Mouse (Mus musculus) myocyte (in vitro differentiated cells): ENCODE measurements at regions not wholly inside any gene's neighbourhood (a gene's known extent, or its start where the extent isn't known, plus 50 kb on each side); places are given as distances from the start of the nearest gene placed in this dataset.

ENCODE experiments used
- MAX ChIP-seq: IDR thresholded peaks from one replicate; pipeline ENCODE4 v1.6.1; 2011; ENCODE audit warnings: low read depth, mild to moderate bottlenecking, control low read depth
- MYOD1 ChIP-seq, 3 experiments: IDR thresholded peaks; one replicate each; pipeline ENCODE4 v1.6.1; 2011; ENCODE audit warnings: control low read depth in 2 of 3, low read depth in 2 of 3, mild to moderate bottlenecking in 2 of 3, moderate library complexity in 1 of 3; ENCODE audit not compliant: insufficient read length in 2 of 3, control insufficient read depth in 1 of 3
- MYOG ChIP-seq, 3 experiments: IDR thresholded peaks; one replicate each; pipeline ENCODE4 v1.6.1; 2011; ENCODE audit warnings: control low read depth in 2 of 3, low read depth in 2 of 3, mild to moderate bottlenecking in 2 of 3; ENCODE audit not compliant: insufficient read length in 2 of 3, control insufficient read depth in 1 of 3, insufficient read depth in 1 of 3
- POLR2A ChIP-seq: IDR thresholded peaks from one replicate; pipeline ENCODE4 v1.6.1; 2011; ENCODE audit warnings: low read depth, mild to moderate bottlenecking, control low read depth, moderate library complexity; ENCODE audit not compliant: insufficient read length
- POLR2AphosphoS2 ChIP-seq: IDR thresholded peaks from one replicate; pipeline ENCODE4 v1.6.1; 2011; ENCODE audit warnings: low read depth, control low read depth; ENCODE audit not compliant: insufficient read length
- SRF ChIP-seq: IDR thresholded peaks from one replicate; pipeline ENCODE4 v1.6.1; 2011; ENCODE audit warnings: low read depth; ENCODE audit not compliant: control insufficient read depth, insufficient read length
- TCF3 ChIP-seq: IDR thresholded peaks from one replicate; pipeline ENCODE4 v1.6.1; 2011; ENCODE audit warnings: low read depth, control low read depth; ENCODE audit not compliant: insufficient read length
- USF1 ChIP-seq: IDR thresholded peaks from one replicate; pipeline ENCODE4 v1.6.1; 2011; ENCODE audit warnings: low read depth, mild to moderate bottlenecking, control low read depth, moderate library complexity

DNA sequence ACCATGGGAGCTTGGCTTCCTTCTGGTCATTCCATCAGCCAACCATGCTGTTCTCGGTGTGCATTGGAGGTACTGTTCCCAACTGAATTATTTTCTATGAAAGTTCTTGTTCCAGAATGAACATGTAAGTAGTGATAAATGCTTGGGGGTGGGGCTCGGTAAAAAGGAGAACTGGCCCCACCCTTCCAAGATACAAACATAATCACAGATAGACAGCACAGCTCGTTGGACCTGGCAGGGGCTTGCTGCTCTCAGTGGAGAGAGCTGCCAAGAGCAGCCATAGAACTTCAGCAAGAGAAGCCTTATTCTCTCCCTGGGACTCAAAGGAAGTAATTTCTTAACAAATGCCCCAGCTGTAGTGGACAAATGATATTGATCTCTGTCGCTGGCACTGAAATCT lies 360.6 kb upstream of the Rag2 start:
- no peak for TF ChIP-seq POLR2AphosphoS2
- TF ChIP-seq POLR2A = no peak
- TF ChIP-seq MYOD1 (IDR thresholded peaks at IDR 0.05; ENCODE audit: control insufficient read depth in 1 of 3, insufficient read length in 2 of 3, low read depth in 2 of 3) = no peak
- no peak for TF ChIP-seq MYOG (IDR thresholded peaks at IDR 0.05; ENCODE audit: control insufficient read depth in 1 of 3, insufficient read depth in 1 of 3, insufficient read length in 2 of 3, low read depth in 2 of 3)
- no peak for TF ChIP-seq TCF3
- no peak for TF ChIP-seq MAX
- no peak for TF ChIP-seq SRF
- TF ChIP-seq USF1 = no peak
